Mouse (Mus musculus): Measurements from ENCODE around the gene Fscn1. TPM values are rescaled to one million over a fixed set of nuclear protein-coding genes. Genes with fewer than 3 reads are reported as not detected.

Fscn1 gene
- polyA plus RNA-seq, 1 experiment: not detected

GRCm38 (mm10) chr5:142961881-142962443, 1.8 kb downstream of the Fscn1 start:
- Histone ChIP-seq H3K4me1 (ENCODE audit: control insufficient read depth, insufficient read depth, low read length) (peaks cover 26% of the 10 kb centered on the region), H3K27ac (ENCODE audit: insufficient read depth, low read depth, low read length) (peak overlapping the region; percentile 92), H3K4me3 (ENCODE audit: insufficient read depth, low read depth, low read length) (peak overlapping the region; percentile 72)
- no peak for TF ChIP-seq POLR2A (IDR thresholded peaks at IDR 0.05; ENCODE audit: insufficient read depth, low read depth, low read length)
- no peak for TF ChIP-seq CTCF (IDR thresholded peaks at IDR 0.05; ENCODE audit: insufficient read depth, low read depth, low read length)
- under 1% methylated on average over 43 of the region's 43 CpGs for WGBS

GRCm38 (mm10) chr5:142962444-142962961, 2.4 kb downstream of the Fscn1 start:
- WGBS: 5% methylated on average over 11 of the region's 11 CpGs
- TF ChIP-seq CTCF (IDR thresholded peaks at IDR 0.05; ENCODE audit: insufficient read depth, low read depth, low read length): no peak
- TF ChIP-seq POLR2A (IDR thresholded peaks at IDR 0.05; ENCODE audit: insufficient read depth, low read depth, low read length): no peak
- peaks cover 30% of the 10 kb centered on the region for H3K4me1 ChIP-seq (ENCODE audit: control insufficient read depth, insufficient read depth, low read length)
- H3K27ac ChIP-seq (ENCODE audit: insufficient read depth, low read depth, low read length): peak overlapping the region; percentile 92
- H3K4me3 ChIP-seq (ENCODE audit: insufficient read depth, low read depth, low read length): peak overlapping the region; percentile 72

DNA sequence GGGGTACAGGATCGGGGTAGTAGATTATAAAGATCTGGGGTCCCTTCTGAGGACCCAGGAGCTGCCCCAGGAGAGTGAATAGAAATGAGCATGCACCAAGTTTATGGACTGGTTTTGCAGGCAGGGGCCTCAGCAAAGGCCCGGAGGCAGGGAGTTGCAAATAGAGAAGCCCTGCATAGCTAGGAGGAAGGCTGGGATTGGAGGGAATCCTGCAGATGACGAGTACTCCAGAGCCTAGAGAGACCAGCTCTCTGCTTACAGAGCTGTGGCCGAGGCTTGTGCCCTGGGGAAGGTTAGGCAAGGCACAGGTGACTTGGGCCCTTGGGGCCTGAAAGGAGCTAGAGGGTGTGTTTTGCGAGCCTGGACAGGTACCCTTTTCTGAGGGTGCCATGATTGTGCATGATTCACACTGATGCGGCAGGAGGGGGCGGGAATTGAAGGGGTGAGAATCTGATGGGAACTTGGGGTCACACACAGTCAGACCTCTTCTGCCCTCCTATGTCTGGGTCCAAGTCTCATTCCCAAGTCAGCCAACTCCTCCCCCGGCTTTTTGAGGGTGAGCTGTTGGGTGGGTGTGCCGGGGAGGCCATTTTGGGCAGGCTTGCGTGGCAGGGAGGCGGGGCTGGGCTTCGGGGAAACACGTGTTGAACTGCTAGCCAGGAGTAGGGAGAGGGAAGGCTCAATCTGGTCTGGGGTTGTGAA, 3.0 kb downstream of the Fscn1 start:
- H3K4me1 ChIP-seq (ENCODE audit: control insufficient read depth, insufficient read depth, low read length): peaks cover 33% of the 10 kb centered on the region
- TF ChIP-seq POLR2A (IDR thresholded peaks at IDR 0.05; ENCODE audit: insufficient read depth, low read depth, low read length) (no peak), CTCF (IDR thresholded peaks at IDR 0.05; ENCODE audit: insufficient read depth, low read depth, low read length) (no peak)
- WGBS: 7% methylated on average over 13 of the region's 13 CpGs
- H3K4me3 ChIP-seq (ENCODE audit: insufficient read depth, low read depth, low read length): peak overlapping the region; percentile 72
- peak overlapping the region; percentile 92 for H3K27ac ChIP-seq (ENCODE audit: insufficient read depth, low read depth, low read length)

DNA sequence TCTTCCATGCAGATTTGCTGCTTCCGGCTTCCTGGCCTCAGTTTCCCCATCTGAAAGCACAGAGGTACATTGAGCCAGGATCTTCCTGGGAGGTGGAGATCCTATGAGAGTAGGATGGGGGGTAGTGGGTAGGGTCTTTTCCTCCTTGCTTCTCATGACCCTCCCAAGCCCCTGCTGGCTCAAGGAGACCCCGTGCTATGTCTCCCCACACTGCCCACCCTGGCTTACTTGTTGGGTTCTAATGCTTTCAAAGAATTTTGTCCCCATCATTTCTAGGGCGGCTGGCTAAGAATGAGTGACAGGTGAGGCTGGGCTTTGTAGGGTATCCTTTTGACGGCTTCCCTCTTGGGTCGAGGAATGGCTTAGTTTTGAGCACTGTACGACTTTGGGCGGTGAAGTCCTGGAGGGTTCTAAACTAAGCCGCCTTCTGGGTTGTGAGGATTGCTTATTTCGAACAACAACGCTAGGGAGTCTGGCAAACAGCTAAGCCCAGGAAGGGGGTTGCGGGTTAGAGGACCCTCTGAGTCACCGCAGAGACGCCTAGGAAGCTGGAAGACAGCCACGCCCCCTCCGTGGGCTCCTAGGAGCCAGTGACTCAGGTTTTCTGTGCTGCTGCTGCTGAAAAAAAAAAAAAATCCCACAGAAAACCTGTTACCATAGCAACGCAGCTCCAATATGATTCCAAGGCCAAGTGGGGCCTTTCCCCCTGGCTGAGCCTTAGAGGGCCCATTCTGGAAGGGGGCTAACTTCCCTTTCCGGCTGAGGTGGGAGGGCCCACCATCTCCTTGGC, 3.8 kb downstream of the Fscn1 start:
- peak overlapping the region; percentile 72 for H3K4me3 ChIP-seq (ENCODE audit: insufficient read depth, low read depth, low read length)
- H3K27ac ChIP-seq (ENCODE audit: insufficient read depth, low read depth, low read length): peak overlapping the region; percentile 92
- peaks cover 37% of the 10 kb centered on the region for H3K4me1 ChIP-seq (ENCODE audit: control insufficient read depth, insufficient read depth, low read length)
- TF ChIP-seq CTCF (IDR thresholded peaks at IDR 0.05; ENCODE audit: insufficient read depth, low read depth, low read length): no peak
- TF ChIP-seq POLR2A (IDR thresholded peaks at IDR 0.05; ENCODE audit: insufficient read depth, low read depth, low read length): no peak; the same call in 1 of the 2 replicates
- 6% methylated on average over 17 of the region's 17 CpGs for WGBS

DNA sequence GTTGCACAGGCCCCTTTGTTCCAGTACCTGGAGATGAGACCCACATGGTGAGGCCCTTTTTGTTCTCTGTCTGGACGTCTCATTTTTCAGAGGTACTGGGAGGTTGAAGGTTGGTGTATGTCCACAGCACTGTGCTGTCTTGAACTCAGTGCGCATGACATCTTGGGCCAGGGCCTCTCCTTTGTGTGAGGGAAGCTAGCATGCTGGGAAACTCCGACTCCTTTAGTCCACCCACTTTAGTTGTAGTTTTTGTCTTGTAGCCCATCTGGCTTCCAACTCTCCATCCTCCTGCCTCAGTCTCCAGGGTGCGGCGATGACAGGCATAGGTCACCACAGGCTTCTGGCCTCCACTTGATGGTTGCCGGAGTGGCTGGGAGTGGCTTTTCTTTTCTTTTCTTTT, 4.5 kb downstream of the Fscn1 start:
- Histone ChIP-seq H3K27ac (ENCODE audit: insufficient read depth, low read depth, low read length) (peak overlapping the region; percentile 84), H3K4me3 (ENCODE audit: insufficient read depth, low read depth, low read length) (peak overlapping the region; percentile 32), H3K4me1 (ENCODE audit: control insufficient read depth, insufficient read depth, low read length) (peaks cover 42% of the 10 kb centered on the region)
- WGBS: 35% methylated on average over 6 of the region's 6 CpGs
- TF ChIP-seq CTCF (IDR thresholded peaks at IDR 0.05; ENCODE audit: insufficient read depth, low read depth, low read length): no peak
- no peak for TF ChIP-seq POLR2A (IDR thresholded peaks at IDR 0.05; ENCODE audit: insufficient read depth, low read depth, low read length)

DNA sequence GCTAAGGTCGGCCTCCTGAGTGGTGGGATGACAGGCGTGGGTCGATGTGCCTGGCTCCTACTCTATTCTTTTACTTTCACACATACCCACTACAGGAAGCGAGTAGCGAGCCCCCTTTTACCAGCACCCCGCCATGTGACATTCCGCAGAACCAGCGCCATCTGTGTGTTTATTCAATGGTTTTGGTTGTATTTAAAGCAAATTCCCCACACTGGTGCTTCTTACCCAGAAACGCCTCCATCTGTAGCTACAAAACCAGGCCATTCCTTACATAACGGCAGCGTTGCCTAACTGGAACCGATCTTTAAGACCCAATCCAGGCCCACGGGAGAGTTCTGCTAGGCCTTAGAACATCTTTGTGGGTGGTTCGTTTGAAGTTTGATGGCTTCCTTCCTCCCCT, 8.3 kb downstream of the Fscn1 start:
- peak overlapping the region; percentile 46 for H3K27ac ChIP-seq (ENCODE audit: insufficient read depth, low read depth, low read length)
- TF ChIP-seq CTCF (IDR thresholded peaks at IDR 0.05; ENCODE audit: insufficient read depth, low read depth, low read length) (no peak), POLR2A (IDR thresholded peaks at IDR 0.05; ENCODE audit: insufficient read depth, low read depth, low read length) (no peak)
- H3K4me3 ChIP-seq (ENCODE audit: insufficient read depth, low read depth, low read length): no peak overlapping the region
- 37% methylated on average over 14 of the region's 14 CpGs for WGBS
- H3K4me1 ChIP-seq (ENCODE audit: control insufficient read depth, insufficient read depth, low read length): peaks cover 44% of the 10 kb centered on the region

DNA sequence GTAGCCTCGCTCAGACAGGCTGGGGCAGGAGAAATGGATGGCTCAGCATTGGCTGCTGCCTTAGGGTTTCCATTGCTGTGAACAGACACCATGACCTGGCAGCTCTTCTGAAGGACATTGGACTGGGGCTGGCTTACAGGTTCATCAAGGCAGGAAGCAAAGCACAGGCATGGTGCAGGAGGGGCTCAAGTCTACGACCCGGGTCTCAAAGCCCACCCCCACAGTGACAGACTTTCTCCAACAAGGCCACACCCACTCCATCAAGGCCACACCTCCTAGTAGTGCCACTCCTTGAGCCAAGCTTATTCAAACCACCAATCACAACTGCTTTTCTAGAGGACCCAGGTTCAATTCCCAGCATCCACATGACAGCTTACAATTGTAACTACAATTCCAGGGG, 13.8 kb downstream of the Fscn1 start:
- Histone ChIP-seq H3K4me1 (ENCODE audit: control insufficient read depth, insufficient read depth, low read length) (peaks cover 26% of the 10 kb centered on the region), H3K27ac (ENCODE audit: insufficient read depth, low read depth, low read length) (no peak overlapping the region), H3K4me3 (ENCODE audit: insufficient read depth, low read depth, low read length) (no peak overlapping the region)
- no peak for TF ChIP-seq POLR2A (IDR thresholded peaks at IDR 0.05; ENCODE audit: insufficient read depth, low read depth, low read length)
- TF ChIP-seq CTCF (IDR thresholded peaks at IDR 0.05; ENCODE audit: insufficient read depth, low read depth, low read length): no peak
- 45% methylated on average over 3 of the region's 3 CpGs for WGBS

GRCm38 (mm10) chr5:142974598-142975121, 14.5 kb downstream of the Fscn1 start:
- Histone ChIP-seq H3K27ac (ENCODE audit: insufficient read depth, low read depth, low read length) (no peak overlapping the region; the same call in 1 of the 2 replicates), H3K4me1 (ENCODE audit: control insufficient read depth, insufficient read depth, low read length) (peaks cover 21% of the 10 kb centered on the region), H3K4me3 (ENCODE audit: insufficient read depth, low read depth, low read length) (peak overlapping the region; percentile 9; the same call in 1 of the 2 replicates)
- TF ChIP-seq CTCF (IDR thresholded peaks at IDR 0.05; ENCODE audit: insufficient read depth, low read depth, low read length) (no peak), POLR2A (IDR thresholded peaks at IDR 0.05; ENCODE audit: insufficient read depth, low read depth, low read length) (no peak)
- WGBS: 7% methylated on average over 18 of the region's 18 CpGs

All from olfactory bulb, adult 2 months (tissue).